15 mouse cellular contexts compared by ENCODE assay signal in the genomic region with DNA sequence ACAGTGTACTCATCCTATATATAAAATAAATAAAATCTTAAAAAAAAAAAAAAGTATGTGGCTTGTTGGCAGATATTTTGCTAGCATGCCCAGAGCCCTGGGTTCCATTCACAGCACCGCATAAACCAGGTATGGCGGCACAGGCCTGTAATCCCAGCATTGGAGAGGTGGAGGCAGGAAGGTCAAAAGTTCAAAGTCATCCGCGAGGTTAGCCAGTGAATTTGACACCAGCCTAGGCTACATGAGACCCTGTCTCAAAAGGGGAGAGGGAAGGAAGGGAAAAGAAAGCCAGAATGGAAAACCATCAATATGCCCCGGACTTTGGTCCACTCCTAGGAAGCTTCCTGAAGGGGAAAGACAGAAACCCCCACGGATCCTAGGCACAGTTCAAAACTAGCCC.
"Had no signal": no experiment of that assay in that cellular context is flagged by ENCODE, and none has a peak within 500 bp of the region (broad histone marks: within the 10 kb centered on the region; RNA-seq: fewer than 3 reads in every experiment).

No protein-coding gene starts in this region.

- H3K27ac ChIP-seq: neural tube, embryonic 12.5 days; neural tube, embryonic 13.5 days; stomach, embryonic 15.5 days had no signal

- H3K4me3 ChIP-seq: neural tube, embryonic 12.5 days; neural tube, embryonic 13.5 days; stomach, embryonic 15.5 days had no signal

- DNase-seq: retina, postnatal 1 day; right cerebral cortex, adult 18-20 months; right cerebral cortex, postnatal 14 days; right cerebral cortex, postnatal 25 days; right cerebral cortex, postnatal 4 days; spleen, adult 18-20 months; thymus, adult 18-20 months; thymus, adult 2 months; thymus, postnatal 14 days; thymus, postnatal 25 days; thymus, postnatal 36 days; thymus, postnatal 4 days had no signal

- H3K9me3 ChIP-seq: neural tube, embryonic 13.5 days; stomach, embryonic 15.5 days had no signal

- H3K4me2 ChIP-seq: neural tube, embryonic 12.5 days; neural tube, embryonic 13.5 days; stomach, embryonic 15.5 days had no signal

- H3K36me3 ChIP-seq: neural tube, embryonic 13.5 days; stomach, embryonic 15.5 days had no signal

- H3K9ac ChIP-seq: neural tube, embryonic 12.5 days; neural tube, embryonic 13.5 days; stomach, embryonic 15.5 days had no signal

- H3K27me3 ChIP-seq: neural tube, embryonic 12.5 days; neural tube, embryonic 13.5 days; stomach, embryonic 15.5 days had no signal
